Mouse (Mus musculus): Measurements from ENCODE around the gene Cuedc1.

GRCm38 (mm10) chr11:88241468-88242301, 143.8 kb downstream of the Cuedc1 start:
- no peak for TF ChIP-seq POLR2A (IDR thresholded peaks at IDR 0.05; ENCODE audit: insufficient read depth, low read length)
- no peak for TF ChIP-seq CTCF (IDR thresholded peaks at IDR 0.05; ENCODE audit: low read depth, low read length)
- TF ChIP-seq EP300 (IDR thresholded peaks at IDR 0.05; ENCODE audit: insufficient read depth, low read depth, low read length), result no peak
